Mouse (Mus musculus) forebrain, embryonic 14.5 days (tissue): ENCODE results near the gene Olfr1382. TPM values are rescaled to one million over a fixed set of nuclear protein-coding genes. Genes with fewer than 3 reads are reported as not detected.
"Not testable (repeated sequence)": the region's sequence is repeated elsewhere in the genome, so short reads cannot be mapped to it uniquely, and the experiment has no call there.

Experiments
- ATAC-seq: fragments of 200-750 bp; cut with Nextera tagmentation; 2 replicates; pipeline ENCODE4 v1.8.0; 2017; ENCODE audit warnings: mild to moderate bottlenecking, moderate library complexity
- DNase-seq: peaks from one replicate; pipeline ENCODE4 v3.0.0-alpha.2; 2015; ENCODE audit warnings: low spot score
- H3K27ac ChIP-seq: fragments of 300-500 bp; sonication (generic); 2 replicates; pipeline ENCODE4 v1.5.1; 2014; ENCODE audit warnings: low read depth, mild to moderate bottlenecking, control low read depth, low read length, moderate library complexity
- H3K27me3 ChIP-seq: fragments of 300-500 bp; sonication (generic); replicated peaks from 2 replicates; pipeline ENCODE4 v1.6.1; 2014; ENCODE audit warnings: low read length, control low read depth, mixed read lengths; ENCODE audit not compliant: control insufficient read depth, insufficient read depth
- H3K36me3 ChIP-seq: fragments of 300-500 bp; sonication (generic); 2 replicates; pipeline ENCODE4 v1.6.1; 2014; ENCODE audit warnings: low read length, control low read depth; ENCODE audit not compliant: control insufficient read depth, insufficient read depth
- H3K4me1 ChIP-seq: fragments of 300-500 bp; sonication (generic); 2 replicates; pipeline ENCODE4 v1.6.1; 2014; ENCODE audit warnings: antibody characterized with exemption, low read length, control low read depth; ENCODE audit not compliant: control insufficient read depth, insufficient read depth
- H3K4me2 ChIP-seq: fragments of 300-500 bp; sonication (generic); 2 replicates; pipeline ENCODE4 v1.6.1; 2014; ENCODE audit warnings: mild to moderate bottlenecking, control low read depth, low read length
- H3K4me3 ChIP-seq: fragments of 300-500 bp; sonication (generic); 2 replicates; pipeline ENCODE4 v1.5.1; 2014; ENCODE audit warnings: low read depth, low read length, control low read depth
- H3K9ac ChIP-seq: fragments of 300-500 bp; sonication (generic); 2 replicates; pipeline ENCODE4 v1.6.1; 2014; ENCODE audit warnings: mild to moderate bottlenecking, low read length, control low read depth, moderate library complexity
- H3K9me3 ChIP-seq: fragments of 300-500 bp; sonication (generic); replicated peaks from 2 replicates; pipeline ENCODE4 v1.6.1; 2016; ENCODE audit warnings: low read length, control low read depth, mixed read lengths; ENCODE audit not compliant: control insufficient read depth
- WGBS: fragments of 180-500 bp; shearing (Covaris S2); extraction: QIAGEN DNeasy Blood & Tissue Kit; methylation state at CpG from one replicate; pipeline ENCODE4 v1.1.7; 2014; 5-methylcytosine and 5-hydroxymethylcytosine counted together
- polyA plus RNA-seq: library from polyadenylated mRNA; unstranded; fragments of >200 nt; fragmentation: Nextera tagmentation; extraction: Ambion mirVana; gene quantifications from 2 replicates; pipeline ENCODE4 v1.2.1, GENCODE M21; 2014

The Olfr1382 gene
- polyA plus RNA-seq, 1 experiment from 2014 or later: not detected

GRCm38 (mm10) chr11:49556578-49556977, 28.5 kb downstream of the Olfr1382 start, which contains the start of gene Olfr1380:
TSS of gene Olfr1380 (plus strand) at chr11:49556878.
- not testable (repeated sequence) for H3K9ac ChIP-seq, H3K4me2 ChIP-seq, H3K36me3 ChIP-seq, H3K9me3 ChIP-seq, H3K27ac ChIP-seq, H3K27me3 ChIP-seq, DNase-seq, H3K4me1 ChIP-seq, ATAC-seq, H3K4me3 ChIP-seq
- 67% methylated on average over 5 of the region's 5 CpGs for WGBS

- H3K27ac ChIP-seq, H3K4me2 ChIP-seq, H3K4me3 ChIP-seq, ATAC-seq, H3K27me3 ChIP-seq, H3K9ac ChIP-seq, H3K4me1 ChIP-seq, H3K9me3 ChIP-seq, H3K36me3 ChIP-seq: not testable (repeated sequence)
- peak; percentile 33 for DNase-seq
- 37% methylated on average over 2 of the region's 2 CpGs for WGBS
Measured at GRCm38 (mm10) chr11:49575054-49575453, 47.0 kb downstream of the Olfr1382 start.

DNA sequence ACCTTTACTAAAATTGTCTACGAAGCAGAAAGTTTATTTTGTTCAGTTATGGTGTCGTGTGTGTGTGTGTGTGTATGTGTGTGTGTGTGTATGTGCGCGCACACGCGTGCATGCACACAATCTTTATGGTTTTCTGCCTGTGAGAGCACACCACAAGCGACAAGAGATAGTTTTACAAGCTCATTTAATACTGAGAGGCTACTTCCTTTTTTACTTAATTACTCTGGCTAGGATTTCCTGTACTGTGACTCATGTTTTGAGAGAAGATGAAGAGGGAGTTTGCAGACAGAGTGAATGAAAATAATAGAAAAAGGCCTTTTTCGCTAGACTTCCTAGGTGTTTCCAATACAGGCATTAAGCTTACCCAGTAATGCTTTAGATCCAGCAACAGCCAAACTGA, 52.4 kb downstream of the Olfr1382 start:
- H3K9ac ChIP-seq, H3K27ac ChIP-seq, DNase-seq, H3K27me3 ChIP-seq, H3K36me3 ChIP-seq, H3K9me3 ChIP-seq, H3K4me1 ChIP-seq, ATAC-seq, H3K4me2 ChIP-seq, H3K4me3 ChIP-seq: not testable (repeated sequence)
- WGBS: 88% methylated on average over 8 of the region's 8 CpGs

Other genes with a start within 250 kb of the Olfr1382 start
- gene Olfr1393, start 249.9 kb upstream of the Olfr1382 start, polyA plus RNA-seq: not detected in 2 replicates
- gene Olfr1392, start 243.0 kb upstream of the Olfr1382 start, polyA plus RNA-seq: not detected in 2 replicates
- gene Olfr10, start 223.5 kb upstream of the Olfr1382 start, polyA plus RNA-seq: not detected in 2 replicates
- not detected in 2 replicates for gene Olfr1391, start 205.5 kb upstream of the Olfr1382 start, polyA plus RNA-seq
- gene Olfr1390, start 193.1 kb upstream of the Olfr1382 start, polyA plus RNA-seq: not detected in 2 replicates
- not detected in 2 replicates for gene Olfr1389, start 105.2 kb upstream of the Olfr1382 start, polyA plus RNA-seq
- not detected in 2 replicates for gene Olfr1388, start 91.6 kb upstream of the Olfr1382 start, polyA plus RNA-seq
- not detected in 2 replicates for gene Olfr1387, start 72.9 kb upstream of the Olfr1382 start, polyA plus RNA-seq
- not detected in 2 replicates for gene Olfr1386, start 63.2 kb upstream of the Olfr1382 start, polyA plus RNA-seq
- not detected in 2 replicates for gene Olfr1385, start 39.2 kb upstream of the Olfr1382 start, polyA plus RNA-seq
- not detected in 2 replicates for gene Olfr1384, start 21.5 kb upstream of the Olfr1382 start, polyA plus RNA-seq
- not detected in 2 replicates for gene Olfr1383, start 8.6 kb upstream of the Olfr1382 start, polyA plus RNA-seq
- not detected in 2 replicates for gene Olfr1381, start 15.2 kb downstream of the Olfr1382 start, polyA plus RNA-seq
- gene Olfr1380, start 28.6 kb downstream of the Olfr1382 start, polyA plus RNA-seq: not detected in 2 replicates
- 1.8 TPM in 2 replicates for gene Flt4, start 81.0 kb downstream of the Olfr1382 start, polyA plus RNA-seq
- not detected in 2 replicates for gene Scgb3a1, start 135.4 kb downstream of the Olfr1382 start, polyA plus RNA-seq
- gene Cnot6, start 184.5 kb downstream of the Olfr1382 start, polyA plus RNA-seq: 56.3 and 58.8 TPM in 2 replicates